Mouse (Mus musculus) T-cell, adult 2 months (primary cell): Measurements from ENCODE around the gene Ifi209.
A peak's percentile ranks its signal among the peaks of the same experiment; 100 is the strongest.
"Not testable (repeated sequence)": the region's sequence is repeated elsewhere in the genome, so short reads cannot be mapped to it uniquely, and the experiment has no call there.

Experiments
- DNase-seq: peaks from one replicate; pipeline ENCODE4 v3.0.0; 2022; ENCODE audit warnings: low spot score

Ifi209 gene

GRCm38 (mm10) chr1:173630622-173631021 is at the start of gene Ifi209:
TSS of gene Ifi209 (plus strand) at chr1:173630917.
- peak; percentile 72 for DNase-seq

GRCm38 (mm10) chr1:173589698-173590097 is 41.0 kb upstream of the Ifi209 start:
- not testable (repeated sequence) for DNase-seq

- DNase-seq, result peak; percentile 55
Observed at GRCm38 (mm10) chr1:173598838-173599494, 31.8 kb upstream of the Ifi209 start, which contains the start of gene Ifi213. TSS of gene Ifi213 (minus strand) at chr1:173599274.

- not testable (repeated sequence) for DNase-seq
Observed at GRCm38 (mm10) chr1:173610291-173610690, 20.4 kb upstream of the Ifi209 start.

GRCm38 (mm10) chr1:173622216-173622615 is 8.5 kb upstream of the Ifi209 start:
- DNase-seq, result not testable (repeated sequence)

- DNase-seq, result no peak
Observed at GRCm38 (mm10) chr1:173624052-173624451, 6.7 kb upstream of the Ifi209 start.

- no peak for DNase-seq
Observed at GRCm38 (mm10) chr1:173626686-173627085, 4.0 kb upstream of the Ifi209 start.

- DNase-seq, result no peak
Observed at GRCm38 (mm10) chr1:173633969-173634645, 3.4 kb downstream of the Ifi209 start.

GRCm38 (mm10) chr1:173645393-173645792 is 14.7 kb downstream of the Ifi209 start:
- no peak for DNase-seq

GRCm38 (mm10) chr1:173657973-173658372 is 27.3 kb downstream of the Ifi209 start:
- DNase-seq, result no peak

GRCm38 (mm10) chr1:173673458-173674097 is 42.9 kb downstream of the Ifi209 start, which contains the start of gene Ifi208:
TSS of gene Ifi208 (plus strand) at chr1:173673675.
- peak; percentile 63 for DNase-seq

GRCm38 (mm10) chr1:173678605-173679004 is 47.9 kb downstream of the Ifi209 start:
- DNase-seq, result peak; percentile 55

- no peak for DNase-seq
Observed at GRCm38 (mm10) chr1:173694270-173694669, 63.6 kb downstream of the Ifi209 start.
